In the genomic region with DNA sequence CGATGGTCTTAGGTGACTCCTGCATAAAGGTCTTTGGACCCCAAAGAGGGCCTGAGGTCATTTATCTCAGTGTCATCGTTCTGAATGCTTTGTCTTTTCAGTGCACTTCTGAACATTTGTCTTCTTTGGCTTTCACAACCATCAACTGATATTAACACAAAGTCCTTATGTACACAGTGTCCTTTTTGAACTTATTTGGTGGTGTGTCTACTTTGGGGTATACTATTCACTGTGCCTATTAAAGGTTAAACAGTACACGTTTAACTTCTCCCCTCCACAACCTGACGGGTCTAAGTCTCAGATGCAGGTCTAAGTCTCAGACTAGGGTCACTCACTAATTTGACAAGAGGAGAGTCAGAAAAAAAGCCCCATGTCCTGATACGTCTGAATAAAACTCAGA, we compare ENCODE assay signal across 8 mouse cellular contexts. TPM values are rescaled to one million over a fixed set of nuclear protein-coding genes. Genes with fewer than 3 reads are reported as not detected.
A peak's percentile ranks its signal among the peaks of the same experiment; 100 is the strongest.
DNase-seq lines count a peak whose midpoint lies in the region; ATAC-seq and TF ChIP-seq lines count a peak whose summit lies in the region.

No protein-coding gene starts in this region.

- H3K4me1 ChIP-seq in kidney, adult 2 months (ENCODE audit: control insufficient read depth, insufficient read depth, low read length), result peaks cover 12% of the 10 kb centered on the region
- peaks cover 12% of the 10 kb centered on the region for H3K4me1 ChIP-seq in bone marrow macrophage, adult 2 months (ENCODE audit: control insufficient read depth, insufficient read depth, low read length)
- peaks cover 38% of the 10 kb centered on the region for H3K4me1 ChIP-seq in hindbrain, embryonic 14.5 days (replicated peaks; ENCODE audit: control insufficient read depth, insufficient read depth, low read length)
- peaks cover 37% of the 10 kb centered on the region for H3K4me1 ChIP-seq in midbrain, embryonic 14.5 days (ENCODE audit: control insufficient read depth, insufficient read depth, low read length)

- no peak for DNase-seq in kidney, adult 2 months
- DNase-seq in kidney, adult 8-10 months, result no peak
- no peak for DNase-seq in hindbrain, embryonic 14.5 days (ENCODE audit: low spot score)
- DNase-seq in midbrain, embryonic 14.5 days, result no peak
- DNase-seq in gastrocnemius, adult 18-20 months (ENCODE audit: low spot score), result no peak
- no peak for DNase-seq in testis, postnatal 14 days (ENCODE audit: low spot score)
- DNase-seq in cerebellum, adult 9-10 months, result no peak

- H3K9me3 ChIP-seq in hindbrain, embryonic 14.5 days (ENCODE audit: control insufficient read depth, low read length), result no peaks in the 10 kb centered on the region
- H3K9me3 ChIP-seq in midbrain, embryonic 14.5 days (ENCODE audit: control insufficient read depth, low read length), result no peaks in the 10 kb centered on the region

- ATAC-seq in hindbrain, embryonic 14.5 days (ENCODE audit: low FRiP score), result no peak
- no peak for ATAC-seq in midbrain, embryonic 14.5 days (ENCODE audit: low FRiP score, low TSS enrichment)

- H3K4me2 ChIP-seq in hindbrain, embryonic 14.5 days (replicated peaks), result peak overlapping the region; percentile 59
- H3K4me2 ChIP-seq in midbrain, embryonic 14.5 days (ENCODE audit: low read length), result peak overlapping the region; percentile 67

- peak overlapping the region; percentile 92 for H3K4me3 ChIP-seq in kidney, adult 2 months (ENCODE audit: insufficient read depth, low read depth, low read length)
- H3K4me3 ChIP-seq in bone marrow macrophage, adult 2 months (ENCODE audit: insufficient read depth, low read length), result peak overlapping the region; percentile 84
- peak overlapping the region; percentile 83 for H3K4me3 ChIP-seq in hindbrain, embryonic 14.5 days (replicated peaks; ENCODE audit: low read length)
- H3K4me3 ChIP-seq in midbrain, embryonic 14.5 days (replicated peaks; ENCODE audit: low read depth, low read length), result peak overlapping the region; percentile 92

- 7% methylated on average over 5 of the region's 5 CpGs for WGBS in kidney, adult 2 months
- 12% methylated on average over 5 of the region's 5 CpGs for WGBS in hindbrain, embryonic 14.5 days
- 12% methylated on average over 5 of the region's 5 CpGs for WGBS in midbrain, embryonic 14.5 days

- no peak for TF ChIP-seq POLR2A in kidney, adult 2 months (IDR thresholded peaks at IDR 0.05; ENCODE audit: low read depth, low read length)
- TF ChIP-seq POLR2A in bone marrow macrophage, adult 2 months (IDR thresholded peaks at IDR 0.05; ENCODE audit: borderline replicate concordance, low read depth, low read length), result no peak

- H3K9ac ChIP-seq in hindbrain, embryonic 14.5 days, result peak overlapping the region; percentile 61
- peak overlapping the region; percentile 72 for H3K9ac ChIP-seq in midbrain, embryonic 14.5 days (replicated peaks; ENCODE audit: low read length)

- no peak for TF ChIP-seq CTCF in kidney, adult 2 months (conservative IDR thresholded peaks at IDR 0.05; ENCODE audit: insufficient read depth, insufficient read length, low read depth, low read length)
- no peak for TF ChIP-seq CTCF in bone marrow macrophage, adult 2 months (IDR thresholded peaks at IDR 0.05; ENCODE audit: low read depth, low read length)

- no peaks in the 10 kb centered on the region for H3K27me3 ChIP-seq in kidney, adult 2 months (replicated peaks; ENCODE audit: control insufficient read depth, insufficient read depth, low read length)
- H3K27me3 ChIP-seq in hindbrain, embryonic 14.5 days (ENCODE audit: control insufficient read depth, insufficient read depth, low read length), result no peaks in the 10 kb centered on the region
- no peaks in the 10 kb centered on the region for H3K27me3 ChIP-seq in midbrain, embryonic 14.5 days (ENCODE audit: control insufficient read depth, insufficient read depth, low read length)

- H3K27ac ChIP-seq in kidney, adult 2 months (ENCODE audit: insufficient read depth, low read depth, low read length), result peak overlapping the region; percentile 54; the same call in 1 of the 2 replicates
- H3K27ac ChIP-seq in bone marrow macrophage, adult 2 months (ENCODE audit: insufficient read depth, low read depth, low read length), result peak overlapping the region; percentile 71
- H3K27ac ChIP-seq in hindbrain, embryonic 14.5 days, result peak overlapping the region; percentile 91
- H3K27ac ChIP-seq in midbrain, embryonic 14.5 days (replicated peaks; ENCODE audit: low read depth, low read length), result peak overlapping the region; percentile 93

- no peaks in the 10 kb centered on the region; the same call in 1 of the 2 replicates for H3K36me3 ChIP-seq in kidney, adult 2 months (ENCODE audit: control insufficient read depth, insufficient read depth, low read length)
- peaks cover 24% of the 10 kb centered on the region for H3K36me3 ChIP-seq in hindbrain, embryonic 14.5 days (replicated peaks; ENCODE audit: control insufficient read depth, insufficient read depth)
- H3K36me3 ChIP-seq in midbrain, embryonic 14.5 days (ENCODE audit: control insufficient read depth, insufficient read depth, low read length), result peaks cover 24% of the 10 kb centered on the region; the same call in 1 of the 2 replicates

RNA-seq across cellular contexts. Expression of a gene that starts 1.0 kb away (rescaled TPM):
- polyA plus RNA-seq in kidney, adult 2 months (2012; rRNA removed), result 12.1 and 14.1 TPM in 2 replicates
- 14.8 and 20.1 TPM in 2 replicates for polyA plus RNA-seq in bone marrow macrophage, adult 2 months (2012; ENCODE audit: insufficient read depth, insufficient read length, missing spikeins)
- polyA plus RNA-seq in hindbrain, embryonic 14.5 days (2014; fragmentation: Nextera tagmentation; extraction: Ambion mirVana), result 27.0 and 27.4 TPM in 2 replicates
- 25.0 and 30.4 TPM in 2 replicates for polyA plus RNA-seq in midbrain, embryonic 14.5 days (2014; fragmentation: Nextera tagmentation; extraction: Ambion mirVana)
- total RNA-seq in gastrocnemius, adult 18-20 months (2021), result 1 to 10 TPM; 5.4 to 6.4 TPM

RNA-seq across cellular contexts. Expression of a gene that starts 1.1 kb away (rescaled TPM):
- polyA plus RNA-seq in kidney, adult 2 months (2012; rRNA removed), result 8.0 and 8.3 TPM in 2 replicates
- 10.3 and 12.0 TPM in 2 replicates for polyA plus RNA-seq in bone marrow macrophage, adult 2 months (2012; ENCODE audit: insufficient read depth, insufficient read length, missing spikeins)
- polyA plus RNA-seq in hindbrain, embryonic 14.5 days (2014; fragmentation: Nextera tagmentation; extraction: Ambion mirVana), result 81.3 and 98.0 TPM in 2 replicates
- 77.0 and 93.4 TPM in 2 replicates for polyA plus RNA-seq in midbrain, embryonic 14.5 days (2014; fragmentation: Nextera tagmentation; extraction: Ambion mirVana)
- total RNA-seq in gastrocnemius, adult 18-20 months (2021), result 10 to 100 TPM; 19.7 to 20.4 TPM

RNA-seq across cellular contexts. Expression of a gene that starts 40.9 kb away (rescaled TPM):
- polyA plus RNA-seq in kidney, adult 2 months (2012; rRNA removed), result 0.13 and 0.22 TPM in 2 replicates
- 0.11 TPM in 1 of 2 replicates, not detected in the other for polyA plus RNA-seq in bone marrow macrophage, adult 2 months (2012; ENCODE audit: insufficient read depth, insufficient read length, missing spikeins)
- 12.6 and 15.6 TPM in 2 replicates for polyA plus RNA-seq in hindbrain, embryonic 14.5 days (2014; fragmentation: Nextera tagmentation; extraction: Ambion mirVana)
- polyA plus RNA-seq in midbrain, embryonic 14.5 days (2014; fragmentation: Nextera tagmentation; extraction: Ambion mirVana), result 14.2 and 18.1 TPM in 2 replicates
- under 1 TPM; 0.02 to 0.07 TPM for total RNA-seq in gastrocnemius, adult 18-20 months (2021)

Comparison
In these comparisons a context has a peak if more than half of its experiments do, and no peak if none do; other contexts are left out.
1. RNA of a gene that starts 40.9 kb away (polyA plus RNA-seq): 14.2 to 18.1 TPM in midbrain, embryonic 14.5 days and 12.6 to 15.6 TPM in hindbrain, embryonic 14.5 days; 0.13 to 0.22 TPM in kidney, adult 2 months and 0.11 TPM in bone marrow macrophage, adult 2 months; every median in the first group is over 10 times any median in the second.
2. Peak in every context shown above with its lines, with median percentiles within 50 percentile points of each other: H3K27ac ChIP-seq and H3K4me3 ChIP-seq.